Mouse (Mus musculus) ES-CJ7 (cell line): ENCODE data around the gene Top3b.
A peak's percentile ranks its signal among the peaks of the same experiment; 100 is the strongest.
"Not testable (repeated sequence)": the region's sequence is repeated elsewhere in the genome, so short reads cannot be mapped to it uniquely, and the experiment has no call there.

Experiments used
- DNase-seq: peaks from one replicate; pipeline ENCODE4 v3.0.0; 2011; ENCODE audit warnings: low read depth, low spot score

Top3b gene

GRCm38 (mm10) chr16:16870617-16871331, at the start of gene Top3b, which contains the start of gene Vpreb1:
Top3b (plus strand) TSS chr16:16870736.
Vpreb1 (minus strand) TSS chr16:16870843.
- DNase-seq = peak; percentile 98

- DNase-seq = peak; percentile 84
Observed at GRCm38 (mm10) chr16:16825476-16825875, 45.1 kb upstream of the Top3b start.

GRCm38 (mm10) chr16:16826223-16826622, 44.3 kb upstream of the Top3b start:
- no peak for DNase-seq

GRCm38 (mm10) chr16:16828757-16829615, 41.5 kb upstream of the Top3b start, which contains the start of gene Spag6l:
Spag6l (minus strand) TSS chr16:16829456.
- peak; percentile 63 for DNase-seq

DNA sequence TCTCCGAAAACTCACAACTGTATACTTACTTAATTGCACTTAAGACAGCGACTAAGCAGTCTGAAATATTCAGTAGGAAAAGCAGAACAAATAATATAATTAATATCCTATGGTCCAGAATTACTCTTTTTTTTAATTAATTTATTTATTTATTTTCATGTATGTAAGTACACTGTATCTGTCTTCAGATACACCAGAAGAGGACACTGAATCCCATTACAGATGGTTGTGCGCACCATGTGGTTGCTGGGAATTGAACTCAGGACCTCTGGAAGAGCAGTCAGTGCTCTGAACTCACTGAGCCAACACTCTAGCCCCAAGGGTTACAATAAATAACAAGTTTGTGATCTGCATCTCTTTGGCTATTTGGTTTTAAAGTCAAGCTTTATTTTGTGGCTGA, 40.9 kb upstream of the Top3b start:
- DNase-seq = no peak

GRCm38 (mm10) chr16:16849196-16849595, 21.3 kb upstream of the Top3b start:
- DNase-seq = peak; percentile 48

- DNase-seq = no peak
Observed at GRCm38 (mm10) chr16:16852411-16852810, 18.1 kb upstream of the Top3b start.

DNA sequence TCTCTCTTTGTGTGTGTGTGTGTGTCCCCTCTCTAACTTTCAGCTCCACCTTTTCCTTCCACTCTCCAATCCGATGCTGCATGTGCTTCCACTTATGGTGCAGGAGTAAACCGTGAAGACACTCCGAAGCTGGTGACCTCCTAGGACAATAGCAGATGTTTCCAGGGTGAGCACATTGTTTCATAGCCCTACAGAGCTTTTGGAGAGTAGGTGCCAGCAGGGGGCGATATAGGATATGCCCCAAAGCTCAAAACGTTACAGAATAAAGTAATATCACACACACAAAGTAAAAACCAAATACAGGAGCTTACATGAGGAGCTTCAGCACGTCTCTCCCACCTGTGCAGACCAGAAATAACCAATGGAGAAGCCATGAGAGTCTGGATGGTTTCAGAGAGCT, 15.7 kb upstream of the Top3b start:
- DNase-seq = peak; percentile 79

DNA sequence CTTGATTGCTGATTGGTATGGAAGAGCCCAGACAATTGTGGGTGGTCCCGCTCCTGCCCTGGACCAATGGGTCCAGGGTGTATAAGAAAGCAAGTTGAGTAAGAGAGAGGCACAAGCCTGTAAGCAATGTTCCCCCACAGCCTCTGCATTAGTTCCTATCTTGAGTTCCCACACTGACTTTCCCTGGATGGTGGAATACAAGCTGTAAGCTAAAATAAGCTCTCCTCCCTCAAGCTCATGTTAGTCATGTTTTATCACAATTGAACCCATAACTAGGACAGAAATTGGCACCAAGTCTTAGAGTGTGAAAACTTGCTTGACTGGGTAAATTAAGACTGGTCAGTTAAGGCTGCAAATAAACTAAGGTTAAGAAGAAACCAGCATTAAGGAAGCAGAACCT, 15.0 kb upstream of the Top3b start:
- DNase-seq = no peak

- not testable (repeated sequence) for DNase-seq
Observed at GRCm38 (mm10) chr16:16856054-16856453, 14.5 kb upstream of the Top3b start.

DNA sequence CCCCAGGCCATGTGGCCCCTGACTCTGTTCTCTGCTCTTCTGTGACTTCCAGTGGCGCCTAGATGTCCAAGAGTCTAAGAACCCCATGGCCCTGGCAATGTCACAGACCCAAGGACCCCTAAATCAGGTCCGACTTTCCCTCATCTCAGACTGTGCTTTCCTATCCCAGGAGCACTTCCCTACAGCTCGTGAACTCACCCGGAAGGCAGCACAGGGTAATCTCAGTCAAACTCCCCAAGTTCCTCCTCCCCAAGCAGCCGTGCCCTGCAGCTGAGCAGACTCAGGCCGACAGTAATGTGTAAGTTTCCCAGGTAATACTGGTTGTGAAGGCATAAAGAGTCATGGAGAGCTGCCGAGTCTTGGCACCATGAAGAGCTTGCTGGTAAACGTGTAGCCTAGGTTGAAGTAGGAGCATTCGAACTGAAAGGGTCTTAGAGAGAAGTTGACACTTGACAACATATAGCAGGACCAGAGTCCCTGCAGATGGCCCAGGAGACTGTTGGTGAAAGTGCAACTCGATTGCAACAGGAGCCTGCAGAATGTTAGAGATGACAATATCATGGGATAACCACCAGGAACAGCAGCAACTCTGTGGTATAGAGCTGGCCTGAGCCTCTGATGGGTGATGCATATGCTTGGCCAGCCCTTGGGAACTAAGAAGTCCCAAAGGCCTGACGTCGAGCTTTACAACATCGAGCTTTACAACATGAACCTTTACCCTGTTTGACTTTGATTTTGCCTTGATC, 13.6 kb upstream of the Top3b start:
- DNase-seq = no peak

DNA sequence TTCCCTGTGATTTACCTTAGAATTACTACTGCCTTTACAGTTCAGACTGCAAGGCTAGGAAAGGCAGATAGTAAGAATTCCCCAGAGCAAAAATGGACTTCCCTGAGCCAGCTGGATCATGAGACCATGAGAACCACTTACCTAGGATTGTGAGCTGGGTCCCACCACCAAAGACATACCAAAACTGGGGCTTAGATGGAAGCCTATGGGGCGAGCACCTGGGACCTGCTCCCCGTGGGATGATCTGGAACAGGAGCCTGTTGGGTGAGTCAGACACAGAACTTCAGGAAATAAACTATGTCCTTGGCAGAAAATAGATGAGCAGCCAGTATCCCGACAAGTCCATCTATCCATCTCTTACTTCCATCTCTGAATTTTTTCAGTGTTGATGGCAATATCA, 8.2 kb upstream of the Top3b start:
- DNase-seq = no peak

DNA sequence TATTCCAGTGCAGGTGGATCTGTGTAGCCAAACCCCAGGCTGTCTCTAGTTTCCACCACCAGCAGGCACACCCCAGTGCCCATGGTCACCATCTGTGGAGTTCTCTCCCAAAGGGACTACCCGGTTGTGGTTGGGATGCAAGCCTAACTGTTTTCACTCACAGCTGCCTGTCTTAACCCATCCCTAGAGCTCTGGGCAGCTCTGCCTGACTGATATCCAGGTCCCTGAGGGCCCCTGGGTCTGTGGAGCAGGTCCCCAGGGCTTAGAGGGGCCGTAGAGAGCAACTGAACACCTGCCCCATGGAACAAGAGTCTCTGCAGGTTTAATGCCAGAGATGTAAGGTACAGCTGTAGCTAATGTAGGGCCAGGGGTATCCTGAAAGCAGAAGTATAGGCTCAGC, 6.6 kb upstream of the Top3b start, which contains the start of gene Igll1:
Igll1 (minus strand) TSS at position 8 of the 400 bp plus-strand sequence.
- no peak for DNase-seq

GRCm38 (mm10) chr16:16865217-16865616, 5.3 kb upstream of the Top3b start:
- no peak for DNase-seq

GRCm38 (mm10) chr16:16865696-16866561, 4.6 kb upstream of the Top3b start:
- peak; percentile 97 for DNase-seq

GRCm38 (mm10) chr16:16870241-16870616, 307 bp upstream of the Top3b start:
- DNase-seq = no peak

DNA sequence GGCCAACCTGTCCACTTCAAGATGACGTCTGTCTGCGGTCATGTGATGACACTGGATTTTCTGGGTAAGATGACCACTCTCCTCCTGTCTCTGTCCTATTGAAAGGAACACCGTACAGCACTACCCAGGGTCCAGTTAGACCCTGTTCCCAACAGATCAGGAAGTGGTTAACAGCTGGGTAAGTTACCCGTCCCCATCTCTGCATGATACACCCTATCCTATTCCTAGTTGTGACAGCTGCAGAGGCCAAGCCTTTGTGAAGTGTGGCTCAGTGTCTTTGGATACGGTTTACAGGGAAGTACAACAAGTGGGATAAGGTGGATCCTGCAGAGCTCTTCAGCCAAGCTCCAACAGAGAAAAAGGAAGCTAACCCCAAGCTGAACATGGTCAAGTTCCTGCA, 8.5 kb downstream of the Top3b start:
- no peak for DNase-seq

- DNase-seq = no peak
Observed at GRCm38 (mm10) chr16:16888341-16888740, 17.8 kb downstream of the Top3b start.

- no peak for DNase-seq
Observed at GRCm38 (mm10) chr16:16892366-16892765, 21.8 kb downstream of the Top3b start.

DNA sequence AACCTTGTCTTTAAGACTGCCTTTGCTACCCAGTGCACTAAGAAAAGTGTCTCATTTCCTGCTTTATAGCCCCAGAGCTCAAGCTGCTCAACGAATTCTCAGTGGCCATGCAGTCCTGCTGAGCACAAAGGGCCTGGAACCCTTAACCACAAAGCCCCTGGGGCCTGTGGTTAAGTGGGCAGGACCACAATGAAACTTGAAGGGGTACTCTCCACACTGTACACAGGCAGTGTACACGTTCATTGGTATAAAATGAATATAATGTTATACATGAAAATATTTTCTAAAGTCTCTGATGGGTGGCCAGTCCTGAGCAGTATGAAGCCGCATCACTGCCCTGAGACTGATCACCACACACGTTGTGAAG, 25.5 kb downstream of the Top3b start:
- no peak for DNase-seq
